Mouse (Mus musculus): ENCODE measurements around the gene Scgb2a2. TPM values are rescaled to one million over a fixed set of nuclear protein-coding genes. Genes with fewer than 3 reads are reported as not detected.
"Not testable (repeated sequence)": the region's sequence is repeated elsewhere in the genome, so short reads cannot be mapped to it uniquely, and the experiment has no call there.

Gene Scgb2a2
- polyA plus RNA-seq, 1 experiment from 2014 or later = not detected

DNA sequence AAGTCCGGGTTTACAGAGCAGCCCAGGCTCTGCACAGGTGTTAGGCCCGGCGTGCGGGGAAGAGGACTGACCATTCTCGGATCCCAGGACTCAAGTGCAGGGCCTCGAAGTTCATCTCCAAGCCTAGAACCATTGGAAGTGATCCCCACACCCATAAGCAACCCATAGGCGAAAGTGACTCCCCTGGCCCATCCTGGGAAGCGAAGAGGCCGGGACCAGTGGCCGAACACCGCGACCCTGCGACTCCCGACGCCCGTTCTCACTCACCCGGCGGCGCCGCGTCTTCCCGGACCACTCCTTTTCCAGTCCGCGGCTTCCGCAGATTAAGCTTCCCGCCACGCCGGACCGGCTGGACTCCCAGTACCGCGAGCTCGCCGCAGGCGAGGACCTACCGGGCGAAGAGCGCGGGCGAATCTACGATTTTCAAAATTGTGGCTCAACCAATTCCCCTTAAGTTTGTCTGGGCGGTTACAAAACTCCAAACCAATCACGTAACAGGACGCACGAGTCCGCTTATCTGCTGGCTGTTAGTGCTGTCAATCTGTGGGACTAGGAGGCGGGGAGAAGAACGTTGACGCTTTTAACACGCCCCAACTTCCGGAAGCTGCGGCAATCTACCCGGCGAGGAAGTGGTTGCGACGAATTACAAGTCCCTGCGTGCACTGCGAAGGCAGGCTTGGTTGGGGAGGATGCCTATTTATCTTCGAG is 51.9 kb downstream of the Scgb2a2 start, which contains the start of gene Incenp:
Gene Incenp, minus strand, starts transcription at position 480 of the 708 bp plus-strand sequence.
- H3K4me2 ChIP-seq (replicated peaks; ENCODE audit: low read depth) = peak within 1 kb of the TSS; percentile 87
- H3K9ac ChIP-seq (ENCODE audit: low read length) = peak within 1 kb of the TSS; percentile 76
- H3K36me3 ChIP-seq (ENCODE audit: control insufficient read depth, insufficient read depth, low read length) = 0 out of 2 replicates have a peak, but pooled peaks cover 3% of the 10 kb centered on the region
- no peaks in the 10 kb centered on the region for H3K27me3 ChIP-seq (ENCODE audit: control insufficient read depth, insufficient read depth, low read length)
- DNase-seq (ENCODE audit: low spot score) (peak; percentile 94), ATAC-seq (ENCODE audit: low FRiP score, low TSS enrichment) (peak; percentile 97)
- H3K27ac ChIP-seq (replicated peaks) = peak within 1 kb of the TSS; percentile 91
- under 1% methylated on average over 58 of the region's 58 CpGs for WGBS
- no peaks in the 10 kb centered on the region for H3K9me3 ChIP-seq (ENCODE audit: control insufficient read depth, low read length)
- H3K4me3 ChIP-seq (ENCODE audit: low read depth, low read length) = peak within 1 kb of the TSS; percentile 76
- peaks cover 2% of the 10 kb centered on the region; the same call in 1 of the 2 replicates for H3K4me1 ChIP-seq (replicated peaks; ENCODE audit: control insufficient read depth, insufficient read depth)
- TF ChIP-seq CTCF (IDR thresholded peaks at IDR 0.05; ENCODE audit: low read depth) (no peak), EP300 (optimal IDR thresholded peaks at IDR 0.05) (peak; percentile 57)

GRCm38 (mm10) chr19:9899780-9900146 is 52.4 kb downstream of the Scgb2a2 start:
- Histone ChIP-seq H3K36me3 (ENCODE audit: control insufficient read depth, insufficient read depth, low read length) (0 out of 2 replicates have a peak, but pooled peaks cover 3% of the 10 kb centered on the region), H3K9ac (ENCODE audit: low read length) (0 out of 2 replicates have a peak overlapping the region, but pooled peaks have one; percentile 38), H3K27ac (replicated peaks) (peak overlapping the region; percentile 91), H3K4me1 (replicated peaks; ENCODE audit: control insufficient read depth, insufficient read depth) (peaks cover 2% of the 10 kb centered on the region; the same call in 1 of the 2 replicates), H3K27me3 (ENCODE audit: control insufficient read depth, insufficient read depth, low read length) (no peaks in the 10 kb centered on the region), H3K4me3 (ENCODE audit: low read depth, low read length) (peak overlapping the region; percentile 76), H3K4me2 (replicated peaks; ENCODE audit: low read depth) (peak overlapping the region; percentile 61), H3K9me3 (ENCODE audit: control insufficient read depth, low read length) (no peaks in the 10 kb centered on the region)
- DNase-seq (ENCODE audit: low spot score) = no peak
- WGBS = 6% methylated on average over 10 of the region's 10 CpGs
- TF ChIP-seq CTCF (IDR thresholded peaks at IDR 0.05; ENCODE audit: low read depth) = no peak
- peak; percentile 55 for ATAC-seq (ENCODE audit: low FRiP score, low TSS enrichment)

DNA sequence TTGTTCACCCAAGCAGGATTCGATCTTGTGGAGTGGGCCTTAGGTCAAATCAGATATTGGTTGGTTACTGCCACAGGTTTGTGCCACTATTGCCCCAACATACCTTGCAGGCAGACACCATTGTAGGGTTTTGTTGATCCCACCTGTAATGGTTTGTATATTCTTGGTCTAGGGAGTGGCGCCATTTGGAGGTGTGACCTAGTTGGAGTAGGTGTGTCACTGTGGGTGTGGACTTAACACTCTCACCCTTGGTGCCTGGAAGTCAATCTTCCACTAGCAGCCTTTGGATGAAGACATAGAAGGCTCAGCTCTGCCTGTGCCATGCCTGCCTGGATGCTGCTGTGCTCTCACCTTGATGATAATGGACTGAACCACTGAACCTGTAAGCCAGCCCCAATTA is 53.3 kb downstream of the Scgb2a2 start:
- not testable (repeated sequence) for H3K27me3 ChIP-seq (ENCODE audit: control insufficient read depth, insufficient read depth, low read length); H3K36me3 ChIP-seq (ENCODE audit: control insufficient read depth, insufficient read depth, low read length); H3K4me2 ChIP-seq (replicated peaks; ENCODE audit: low read depth); DNase-seq (ENCODE audit: low spot score); H3K4me3 ChIP-seq (ENCODE audit: low read depth, low read length); H3K27ac ChIP-seq (replicated peaks); ATAC-seq (ENCODE audit: low FRiP score, low TSS enrichment); H3K9me3 ChIP-seq (ENCODE audit: control insufficient read depth, low read length); H3K4me1 ChIP-seq (replicated peaks; ENCODE audit: control insufficient read depth, insufficient read depth); H3K9ac ChIP-seq (ENCODE audit: low read length)
- 100% methylated on average over 2 of the region's 2 CpGs for WGBS

Small RNA genes within 50 kb of the gene (microRNA-seq; reads per million reads assigned to microRNA genes)
- not detected for gene Gm22369

Other genes starting within 250 kb of the Scgb2a2 start
- gene Incenp, start 52.0 kb downstream of the Scgb2a2 start, polyA plus RNA-seq (2015; fragmentation: Nextera tagmentation; extraction: Ambion mirVana) = 20.7 and 23.8 TPM in 2 replicates
- 2,976 and 2,992 TPM in 2 replicates for gene Fth1, start 133.0 kb downstream of the Scgb2a2 start, polyA plus RNA-seq (2015; fragmentation: Nextera tagmentation; extraction: Ambion mirVana)
- gene Best1, start 154.1 kb downstream of the Scgb2a2 start, polyA plus RNA-seq (2015; fragmentation: Nextera tagmentation; extraction: Ambion mirVana) = 0.36 and 0.58 TPM in 2 replicates
- gene Rab3il1, start 154.1 kb downstream of the Scgb2a2 start, polyA plus RNA-seq (2015; fragmentation: Nextera tagmentation; extraction: Ambion mirVana) = 14.7 and 14.8 TPM in 2 replicates
- gene Fads3, start 194.0 kb downstream of the Scgb2a2 start, polyA plus RNA-seq (2015; fragmentation: Nextera tagmentation; extraction: Ambion mirVana) = 27.5 and 31.2 TPM in 2 replicates

Data from stomach, postnatal 0 days (tissue).